Mouse (Mus musculus) liver, embryonic 14.5 days (tissue): ENCODE data around the gene Taf4. TPM values are rescaled to one million over a fixed set of nuclear protein-coding genes. Genes with fewer than 3 reads are reported as not detected.

ENCODE experiments used
- ATAC-seq: fragments of 200-750 bp; cut with Nextera tagmentation; 2 replicates; pipeline ENCODE4 v1.8.0; 2017; ENCODE audit warnings: moderate number of reproducible peaks, mild to moderate bottlenecking, moderate library complexity; ENCODE audit not compliant: insufficient read depth
- DNase-seq, 3 experiments: peaks; one replicate each; pipeline ENCODE4 v3.0.0-alpha.2; 2012 to 2013; ENCODE audit warnings: low read depth in 3 of 3, low spot score in 3 of 3
- H3K27ac ChIP-seq: fragments of 300-500 bp; sonication (generic); 2 replicates; pipeline ENCODE4 v1.5.1; 2014; ENCODE audit warnings: moderate library complexity, mild to moderate bottlenecking, control low read depth, inconsistent platforms
- H3K27me3 ChIP-seq: fragments of 300-500 bp; sonication (generic); 2 replicates; pipeline ENCODE4 v1.6.1; 2014; ENCODE audit warnings: mild to moderate bottlenecking, low read length, moderate library complexity; ENCODE audit not compliant: control insufficient read depth, insufficient read depth
- H3K36me3 ChIP-seq: fragments of 300-500 bp; sonication (generic); replicated peaks from 2 replicates; pipeline ENCODE4 v1.6.1; 2014; ENCODE audit warnings: low read depth; ENCODE audit not compliant: control insufficient read depth, insufficient read depth
- H3K4me1 ChIP-seq, 2 experiments: fragments of 200-500 bp in 1 of 2; fragments of 300-500 bp in 1 of 2; sonication (generic) in 1 of 2; replicated peaks; 2 replicates each; pipeline ENCODE4 v1.6.1; 2012 to 2014; ENCODE audit warnings: antibody characterized with exemption in 1 of 2, inconsistent platforms in 1 of 2, low read length in 1 of 2; ENCODE audit not compliant: control insufficient read depth in 2 of 2, insufficient read depth in 2 of 2
- H3K4me2 ChIP-seq: fragments of 300-500 bp; sonication (generic); 2 replicates; pipeline ENCODE4 v1.6.1; 2014; ENCODE audit warnings: low read depth, mild to moderate bottlenecking, control low read depth, moderate library complexity
- H3K4me3 ChIP-seq, 2 experiments: fragments of 200-500 bp in 1 of 2; fragments of 300-500 bp in 1 of 2; sonication (generic) in 1 of 2; 2 replicates each; pipeline ENCODE4 v1.5.1; 2012 to 2014; ENCODE audit warnings: low read depth in 2 of 2, low read length in 2 of 2, mild to moderate bottlenecking in 2 of 2, control low read depth in 1 of 2, inconsistent platforms in 1 of 2, moderate library complexity in 1 of 2; ENCODE audit not compliant: insufficient read depth in 1 of 2
- H3K9ac ChIP-seq: fragments of 300-500 bp; sonication (generic); replicated peaks from 2 replicates; pipeline ENCODE4 v1.6.1; 2014; ENCODE audit warnings: mild to moderate bottlenecking, control low read depth, moderate library complexity
- H3K9me3 ChIP-seq: fragments of 300-500 bp; sonication (generic); 2 replicates; pipeline ENCODE4 v1.6.1; 2016; ENCODE audit warnings: low read length, mixed read lengths; ENCODE audit not compliant: control insufficient read depth
- CTCF ChIP-seq: IDR thresholded peaks from 2 replicates; pipeline ENCODE4 v1.5.1; 2016; ENCODE audit warnings: antibody characterized with exemption, low read depth, control low read depth
- EP300 ChIP-seq: IDR thresholded peaks from 2 replicates; pipeline ENCODE4 v1.6.1; 2016; ENCODE audit warnings: antibody characterized with exemption, low read depth
- WGBS: fragments of 180-500 bp; shearing (Covaris S2); extraction: QIAGEN DNeasy Blood & Tissue Kit; methylation state at CpG from one replicate; pipeline ENCODE4 v1.1.7; 2014; ENCODE audit not compliant: insufficient replicate concordance; 5-methylcytosine and 5-hydroxymethylcytosine counted together
- polyA plus RNA-seq, 2 experiments: library from polyadenylated mRNA; depleted of rRNA in 1 of 2; stranded (reverse) in 1 of 2; unstranded in 1 of 2; fragments of >200 nt; fragmentation: Nextera tagmentation in 1 of 2; extraction: Ambion mirVana in 1 of 2; gene quantifications; 2 replicates each; pipeline versions ENCODE4 v1.2.1 to v1.2.3; 2012 to 2014

The Taf4 gene
- polyA plus RNA-seq, 2 experiments = 2.3 to 5.7 TPM

- Histone ChIP-seq H3K9me3 (no peaks in the 10 kb centered on the region), H3K9ac (no peak overlapping the region), H3K27ac (no peak overlapping the region), H3K36me3 (no peaks in the 10 kb centered on the region), H3K4me3 (no peak overlapping the region), H3K27me3 (no peaks in the 10 kb centered on the region), H3K4me1 (no peaks in the 10 kb centered on the region), H3K4me2 (no peak overlapping the region)
- no peak for TF ChIP-seq EP300
- TF ChIP-seq CTCF = no peak
- ATAC-seq (no peak), DNase-seq (no peak)
- WGBS = 65% methylated on average over 2 of the region's 2 CpGs
These were observed 79.5 kb downstream of the Taf4 start for GRCm38 (mm10) chr2:179896949-179897348.

DNA sequence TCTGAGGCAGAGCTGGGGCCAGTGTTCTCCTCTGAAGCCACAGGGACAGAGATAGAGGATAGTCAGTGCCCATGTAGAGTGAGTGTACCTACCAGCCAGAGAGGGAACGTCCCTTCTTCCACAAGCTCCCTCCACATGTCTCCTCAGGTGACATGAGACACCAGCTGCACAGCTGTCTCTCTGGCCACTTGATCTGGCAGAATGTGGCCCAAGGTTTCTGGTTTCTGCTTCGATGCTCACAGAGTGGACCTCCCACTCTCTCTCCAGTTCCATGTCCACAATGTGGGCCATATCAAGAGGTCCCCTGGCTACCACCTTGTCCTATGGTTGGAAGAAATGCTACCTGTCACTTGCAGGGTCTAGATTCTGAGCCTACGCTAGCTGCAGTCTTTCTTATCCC, 85.4 kb downstream of the Taf4 start:
- Histone ChIP-seq H3K9me3 (no peaks in the 10 kb centered on the region), H3K4me1 (no peaks in the 10 kb centered on the region), H3K4me2 (no peak overlapping the region), H3K4me3 (no peak overlapping the region), H3K27ac (no peak overlapping the region), H3K9ac (no peak overlapping the region), H3K27me3 (no peaks in the 10 kb centered on the region), H3K36me3 (no peaks in the 10 kb centered on the region)
- no peak for TF ChIP-seq EP300
- no peak for TF ChIP-seq CTCF
- ATAC-seq = no peak
- DNase-seq = no peak
- WGBS = 55% methylated on average over 3 of the region's 3 CpGs

DNA sequence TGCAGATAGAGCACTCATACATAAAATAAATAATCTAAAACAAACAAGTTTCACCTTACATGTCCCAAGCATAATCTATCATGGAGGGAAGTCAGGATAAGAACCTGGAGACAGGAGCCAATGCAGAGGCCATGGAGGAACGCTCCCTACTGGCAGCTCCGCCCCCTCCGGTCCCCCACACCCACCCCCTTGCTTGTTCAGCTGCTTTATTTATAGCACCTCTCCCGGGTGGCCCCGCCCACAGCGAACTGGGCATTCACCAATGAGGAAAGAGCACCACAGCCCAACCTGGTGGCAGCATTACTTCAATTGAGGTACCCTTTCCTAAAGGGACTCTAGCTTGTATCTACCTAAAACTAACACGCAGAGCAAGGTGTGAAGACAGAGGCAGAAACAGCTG, 91.9 kb downstream of the Taf4 start:
- no peaks in the 10 kb centered on the region for H3K4me1 ChIP-seq
- no peak overlapping the region for H3K4me3 ChIP-seq

DNA sequence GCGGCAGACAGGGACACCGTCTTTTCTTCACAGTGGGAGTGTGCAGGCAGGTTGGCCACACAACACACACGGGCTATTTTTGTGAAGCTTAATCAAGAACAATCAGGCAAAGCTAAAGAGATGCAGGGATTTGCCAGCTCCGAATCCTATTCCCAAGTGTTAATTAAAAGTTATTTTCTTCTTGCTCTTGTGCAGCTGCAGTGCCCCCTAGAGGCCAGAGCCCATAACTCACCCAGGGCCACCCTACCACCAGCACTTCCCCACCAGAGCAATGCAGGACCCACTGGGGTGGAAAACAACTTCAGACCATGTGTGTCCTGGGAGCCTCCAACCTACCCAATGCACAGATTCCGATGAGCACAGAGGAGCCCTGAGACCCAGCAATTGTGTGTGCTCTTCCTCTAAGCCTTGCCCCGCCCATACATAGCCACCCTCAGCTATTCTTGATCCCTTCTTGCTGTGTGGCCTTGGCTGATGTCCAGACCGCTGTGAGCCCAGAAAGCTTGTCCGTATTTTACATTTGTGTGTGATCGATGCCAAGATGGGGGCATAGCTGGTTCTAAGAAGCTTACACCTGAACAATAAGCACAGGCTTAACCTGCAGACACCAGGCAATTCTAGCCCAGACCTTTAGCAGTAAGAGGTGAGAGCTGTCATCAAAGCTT, 98.8 kb downstream of the Taf4 start:
- Histone ChIP-seq H3K36me3 (no peaks in the 10 kb centered on the region), H3K4me3 (no peak overlapping the region), H3K27me3 (no peaks in the 10 kb centered on the region), H3K9ac (no peak overlapping the region), H3K27ac (no peak overlapping the region), H3K4me1 (no peaks in the 10 kb centered on the region), H3K9me3 (no peaks in the 10 kb centered on the region), H3K4me2 (no peak overlapping the region)
- peak; percentile 71 for TF ChIP-seq CTCF
- TF ChIP-seq EP300 = no peak
- DNase-seq (no peak), ATAC-seq (no peak)
- 56% methylated on average over 9 of the region's 9 CpGs for WGBS

More for the DNA sequence above, 91.9 kb downstream of the Taf4 start:
- H3K27me3 ChIP-seq = no peaks in the 10 kb centered on the region
- no peaks in the 10 kb centered on the region for H3K36me3 ChIP-seq
- DNase-seq (no peak), ATAC-seq (no peak)
- 24% methylated on average over 7 of the region's 7 CpGs for WGBS
- H3K27ac ChIP-seq = no peak overlapping the region
- H3K9ac ChIP-seq = no peak overlapping the region
- TF ChIP-seq CTCF = no peak
- H3K9me3 ChIP-seq = no peaks in the 10 kb centered on the region
- H3K4me2 ChIP-seq = no peak overlapping the region

DNA sequence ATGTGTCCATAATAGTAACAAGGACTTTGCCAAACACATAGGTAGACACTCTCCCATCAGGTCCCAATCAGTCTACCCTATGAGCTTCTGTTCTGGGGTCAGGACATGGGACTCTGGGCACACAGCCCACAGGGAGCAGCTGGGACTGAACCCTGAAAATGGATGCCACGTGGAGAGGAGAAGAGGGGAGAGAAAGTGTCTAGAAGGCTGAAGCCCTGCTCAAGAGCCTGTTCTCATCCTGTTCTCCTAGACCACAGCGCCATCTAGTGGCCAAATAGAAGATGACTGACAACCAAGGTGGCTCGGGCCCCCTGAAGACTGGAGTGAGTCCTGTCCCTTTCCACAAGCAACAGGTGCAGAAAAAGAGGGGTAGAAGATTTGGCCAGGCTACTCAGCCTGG, 101.3 kb downstream of the Taf4 start:
- ATAC-seq (peak; percentile 24), DNase-seq (peak; percentile 27 to 53 (median 42))
- no peak overlapping the region for H3K9ac ChIP-seq
- no peak overlapping the region for H3K27ac ChIP-seq
- H3K9me3 ChIP-seq = no peaks in the 10 kb centered on the region
- no peaks in the 10 kb centered on the region for H3K27me3 ChIP-seq
- no peaks in the 10 kb centered on the region for H3K4me1 ChIP-seq
- no peak for TF ChIP-seq EP300
- TF ChIP-seq CTCF = peak; percentile 91
- H3K4me3 ChIP-seq = no peak overlapping the region
- H3K36me3 ChIP-seq = no peaks in the 10 kb centered on the region
- 5% methylated on average over 3 of the region's 3 CpGs for WGBS
- H3K4me2 ChIP-seq = no peak overlapping the region
